Mouse (Mus musculus): ENCODE results near the gene Slc22a3. TPM values are rescaled to one million over a fixed set of nuclear protein-coding genes. Genes with fewer than 3 reads are reported as not detected.

Slc22a3 gene
- polyA plus RNA-seq, 1 experiment from 2014 or later: 0.23 TPM

DNA sequence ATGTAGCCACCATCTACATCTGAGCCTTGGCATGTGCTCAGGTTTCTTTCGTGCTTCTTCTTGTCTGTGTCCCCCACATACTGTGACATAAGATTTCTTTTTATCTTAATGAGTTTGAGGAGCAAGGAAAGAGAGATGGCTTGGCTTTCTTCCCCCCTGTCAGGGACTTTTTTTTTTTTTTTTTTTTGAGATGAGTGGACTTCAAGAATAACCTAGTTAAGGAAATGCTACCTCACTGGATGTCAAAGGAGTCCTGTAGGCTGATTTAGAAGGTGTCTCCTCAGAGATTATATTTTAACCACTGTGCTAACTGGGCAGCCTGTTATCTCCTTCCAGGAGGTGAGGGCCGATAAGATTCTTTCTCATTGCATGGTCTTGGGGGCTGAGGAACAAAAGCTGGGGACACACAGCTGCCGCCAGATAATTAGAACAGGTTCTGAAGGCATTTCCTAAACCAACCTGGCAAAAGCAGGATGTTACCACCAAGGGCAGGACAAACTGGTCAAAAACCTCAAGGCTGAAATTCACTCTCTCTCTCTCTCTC, 133.8 kb downstream of the Slc22a3 start:
- ATAC-seq (ENCODE audit: low FRiP score) (no peak), DNase-seq (ENCODE audit: low spot score, missing footprints) (no peak)
- H3K36me3 ChIP-seq (ENCODE audit: control insufficient read depth, insufficient read depth, low read length): no peaks in the 10 kb centered on the region
- no peak overlapping the region for H3K27ac ChIP-seq (ENCODE audit: low read depth, low read length)
- WGBS: 84% methylated on average over 3 of the region's 3 CpGs
- H3K9me3 ChIP-seq (ENCODE audit: control insufficient read depth, low read length): no peaks in the 10 kb centered on the region
- no peak overlapping the region for H3K9ac ChIP-seq (ENCODE audit: low read length)
- no peak overlapping the region for H3K4me3 ChIP-seq (ENCODE audit: low read depth, low read length)
- H3K4me1 ChIP-seq (ENCODE audit: control insufficient read depth, insufficient read depth, low read length): peaks cover 4% of the 10 kb centered on the region; the same call in 1 of the 2 replicates
- H3K27me3 ChIP-seq (ENCODE audit: control insufficient read depth, insufficient read depth, low read length): no peaks in the 10 kb centered on the region
- H3K4me2 ChIP-seq: no peak overlapping the region

- no peaks in the 10 kb centered on the region for H3K36me3 ChIP-seq (ENCODE audit: control insufficient read depth, insufficient read depth, low read length)
- H3K4me2 ChIP-seq: no peak overlapping the region
- peak; percentile 56; the same call in 1 of the 2 replicates for ATAC-seq (ENCODE audit: low FRiP score)
- no peaks in the 10 kb centered on the region for H3K9me3 ChIP-seq (ENCODE audit: control insufficient read depth, low read length)
- H3K27ac ChIP-seq (ENCODE audit: low read depth, low read length): no peak overlapping the region
- H3K4me1 ChIP-seq (ENCODE audit: control insufficient read depth, insufficient read depth, low read length): peaks cover 4% of the 10 kb centered on the region; the same call in 1 of the 2 replicates
- H3K27me3 ChIP-seq (ENCODE audit: control insufficient read depth, insufficient read depth, low read length): no peaks in the 10 kb centered on the region
- H3K9ac ChIP-seq (ENCODE audit: low read length): no peak overlapping the region
- WGBS: 32% methylated on average over 4 of the region's 4 CpGs
- no peak for DNase-seq (ENCODE audit: low spot score, missing footprints)
- no peak overlapping the region for H3K4me3 ChIP-seq (ENCODE audit: low read depth, low read length)
Observed at GRCm38 (mm10) chr17:12372021-12372420, 135.5 kb downstream of the Slc22a3 start.

- H3K27ac ChIP-seq (ENCODE audit: low read depth, low read length): no peak overlapping the region
- ATAC-seq (ENCODE audit: low FRiP score) (0 out of 2 replicates have a peak, but pooled peaks have one; percentile 28), DNase-seq (ENCODE audit: low spot score, missing footprints) (peak; percentile 93)
- H3K4me2 ChIP-seq: no peak overlapping the region; the same call in 1 of the 2 replicates
- no peak overlapping the region for H3K4me3 ChIP-seq (ENCODE audit: low read depth, low read length)
- no peak overlapping the region for H3K9ac ChIP-seq (ENCODE audit: low read length)
- H3K36me3 ChIP-seq (ENCODE audit: control insufficient read depth, insufficient read depth, low read length): no peaks in the 10 kb centered on the region
- H3K9me3 ChIP-seq (ENCODE audit: control insufficient read depth, low read length): no peaks in the 10 kb centered on the region
- H3K27me3 ChIP-seq (ENCODE audit: control insufficient read depth, insufficient read depth, low read length): no peaks in the 10 kb centered on the region
- H3K4me1 ChIP-seq (ENCODE audit: control insufficient read depth, insufficient read depth, low read length): peaks cover 4% of the 10 kb centered on the region; the same call in 1 of the 2 replicates
- WGBS: 38% methylated on average over 10 of the region's 10 CpGs
Observed at GRCm38 (mm10) chr17:12371310-12371925, 136.1 kb downstream of the Slc22a3 start.

DNA sequence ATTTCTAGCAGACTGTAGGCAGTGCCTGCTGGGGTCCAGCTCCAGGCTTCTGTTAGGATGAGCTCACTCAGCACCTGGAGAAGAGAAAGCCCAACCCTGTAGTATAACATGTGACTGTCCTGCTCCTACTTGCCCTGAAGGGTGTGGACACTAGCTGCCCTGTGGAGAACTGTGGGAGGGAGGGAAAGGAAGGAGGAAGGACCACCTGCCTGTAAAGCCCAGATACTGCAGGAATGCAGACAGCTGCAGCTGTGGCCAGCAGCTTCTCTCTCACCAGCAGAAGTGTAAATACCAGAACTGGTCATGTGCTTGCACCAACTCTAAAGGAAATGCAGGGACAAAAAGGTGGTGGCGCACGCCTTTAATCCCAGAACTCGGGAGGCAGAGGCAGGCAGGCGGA, 137.2 kb downstream of the Slc22a3 start:
- ATAC-seq (ENCODE audit: low FRiP score): no peak
- 80% methylated on average over 4 of the region's 4 CpGs for WGBS
- no peak for DNase-seq (ENCODE audit: low spot score, missing footprints)

DNA sequence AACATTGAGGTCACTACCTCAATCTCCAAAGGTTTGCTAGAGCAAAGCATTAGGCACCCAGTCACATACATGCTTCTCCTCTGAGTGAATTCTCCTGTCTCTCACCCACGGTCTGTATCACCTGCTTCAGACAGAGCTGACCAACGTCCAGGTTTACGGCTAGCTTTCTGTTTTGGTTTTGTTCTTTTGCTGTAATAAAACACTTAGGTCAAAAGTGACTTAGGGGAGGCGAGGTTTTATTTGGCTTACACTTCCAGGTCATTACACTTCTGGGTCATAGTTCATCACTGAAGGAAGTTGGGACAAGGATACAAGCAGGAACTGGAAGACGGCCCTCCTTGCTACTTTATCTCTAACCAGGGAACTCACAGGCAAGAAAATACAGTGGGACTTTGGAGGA, 138.1 kb downstream of the Slc22a3 start:
- Histone ChIP-seq H3K27me3 (ENCODE audit: control insufficient read depth, insufficient read depth, low read length) (no peaks in the 10 kb centered on the region), H3K9ac (ENCODE audit: low read length) (no peak overlapping the region), H3K4me1 (ENCODE audit: control insufficient read depth, insufficient read depth, low read length) (peaks cover 4% of the 10 kb centered on the region; the same call in 1 of the 2 replicates), H3K36me3 (ENCODE audit: control insufficient read depth, insufficient read depth, low read length) (no peaks in the 10 kb centered on the region), H3K4me3 (ENCODE audit: low read depth, low read length) (no peak overlapping the region), H3K9me3 (ENCODE audit: control insufficient read depth, low read length) (no peaks in the 10 kb centered on the region), H3K27ac (ENCODE audit: low read depth, low read length) (no peak overlapping the region), H3K4me2 (no peak overlapping the region)
- 74% methylated on average over 5 of the region's 5 CpGs for WGBS
- DNase-seq (ENCODE audit: low spot score, missing footprints) (no peak), ATAC-seq (ENCODE audit: low FRiP score) (no peak)

More for the DNA sequence above, 137.2 kb downstream of the Slc22a3 start:
- no peak overlapping the region for H3K27ac ChIP-seq (ENCODE audit: low read depth, low read length)
- H3K9ac ChIP-seq (ENCODE audit: low read length): no peak overlapping the region
- no peak overlapping the region for H3K4me2 ChIP-seq
- H3K4me1 ChIP-seq (ENCODE audit: control insufficient read depth, insufficient read depth, low read length): peaks cover 4% of the 10 kb centered on the region; the same call in 1 of the 2 replicates
- H3K36me3 ChIP-seq (ENCODE audit: control insufficient read depth, insufficient read depth, low read length): no peaks in the 10 kb centered on the region
- H3K9me3 ChIP-seq (ENCODE audit: control insufficient read depth, low read length): no peaks in the 10 kb centered on the region
- no peaks in the 10 kb centered on the region for H3K27me3 ChIP-seq (ENCODE audit: control insufficient read depth, insufficient read depth, low read length)
- no peak overlapping the region for H3K4me3 ChIP-seq (ENCODE audit: low read depth, low read length)

Other genes with a start within 250 kb of the Slc22a3 start
- 46.3 and 51.3 TPM in 2 replicates for gene Map3k4, start 188.9 kb downstream of the Slc22a3 start, polyA plus RNA-seq (2014; fragmentation: Nextera tagmentation; extraction: Ambion mirVana)
- 0.06 TPM in 1 of 2 replicates, not detected in the other for gene Plg, start 129.1 kb downstream of the Slc22a3 start, polyA plus RNA-seq (2014; fragmentation: Nextera tagmentation; extraction: Ambion mirVana)
- gene Slc22a2, start 76.4 kb upstream of the Slc22a3 start, polyA plus RNA-seq (2014; fragmentation: Nextera tagmentation; extraction: Ambion mirVana): not detected in 2 replicates
- not detected in 2 replicates for gene Slc22a1, start 168.1 kb upstream of the Slc22a3 start, polyA plus RNA-seq (2014; fragmentation: Nextera tagmentation; extraction: Ambion mirVana)